Mouse (Mus musculus): ENCODE data around the gene Nktr. TPM values are rescaled to one million over a fixed set of nuclear protein-coding genes. Genes with fewer than 3 reads are reported as not detected.

The Nktr gene
- total RNA-seq (2022) = 10 to 100 TPM; 24.5 to 39.2 (median 29.8) TPM

- DNase-seq (ENCODE audit: low spot score) = peak; percentile 96
These were observed at the start of gene Nktr for GRCm38 (mm10) chr9:121718792-121719318. Gene Nktr, plus strand, starts transcription at chr9:121719169.

GRCm38 (mm10) chr9:121669348-121669791, 49.6 kb upstream of the Nktr start:
- peak; percentile 26 for DNase-seq (ENCODE audit: low spot score)

- DNase-seq (ENCODE audit: low spot score) = peak; percentile 63
These were observed 47.7 kb upstream of the Nktr start for GRCm38 (mm10) chr9:121671300-121671699.

- peak; percentile 59 for DNase-seq (ENCODE audit: low spot score)
These were observed 46.7 kb upstream of the Nktr start for GRCm38 (mm10) chr9:121672311-121672710.

GRCm38 (mm10) chr9:121673716-121674115, 45.3 kb upstream of the Nktr start:
- DNase-seq (ENCODE audit: low spot score) = no peak

GRCm38 (mm10) chr9:121675011-121675410, 44.0 kb upstream of the Nktr start:
- DNase-seq (ENCODE audit: low spot score) = no peak

- DNase-seq (ENCODE audit: low spot score) = no peak
These were observed 43.4 kb upstream of the Nktr start for GRCm38 (mm10) chr9:121675556-121675955.

- DNase-seq (ENCODE audit: low spot score) = no peak
These were observed 41.9 kb upstream of the Nktr start for GRCm38 (mm10) chr9:121677069-121677468.

- DNase-seq (ENCODE audit: low spot score) = no peak
These were observed 41.5 kb upstream of the Nktr start for GRCm38 (mm10) chr9:121677476-121677875.

GRCm38 (mm10) chr9:121679549-121679948, 39.4 kb upstream of the Nktr start:
- peak; percentile 42 for DNase-seq (ENCODE audit: low spot score)

GRCm38 (mm10) chr9:121681191-121681590, 37.8 kb upstream of the Nktr start:
- no peak for DNase-seq (ENCODE audit: low spot score)

GRCm38 (mm10) chr9:121682037-121682680, 36.8 kb upstream of the Nktr start:
- no peak for DNase-seq (ENCODE audit: low spot score)

- no peak for DNase-seq (ENCODE audit: low spot score)
These were observed 34.3 kb upstream of the Nktr start for GRCm38 (mm10) chr9:121684702-121685101.

- DNase-seq (ENCODE audit: low spot score) = no peak
These were observed 28.7 kb upstream of the Nktr start for GRCm38 (mm10) chr9:121690200-121690651.

- DNase-seq (ENCODE audit: low spot score) = no peak
These were observed 28.2 kb upstream of the Nktr start for GRCm38 (mm10) chr9:121690734-121691133.

- no peak for DNase-seq (ENCODE audit: low spot score)
These were observed 24.2 kb upstream of the Nktr start for GRCm38 (mm10) chr9:121694736-121695135.

- no peak for DNase-seq (ENCODE audit: low spot score)
These were observed 22.3 kb upstream of the Nktr start for GRCm38 (mm10) chr9:121696626-121697025.

- DNase-seq (ENCODE audit: low spot score) = peak; percentile 44
These were observed 21.6 kb upstream of the Nktr start for GRCm38 (mm10) chr9:121697150-121698049.

GRCm38 (mm10) chr9:121704261-121704645, 14.7 kb upstream of the Nktr start:
- no peak for DNase-seq (ENCODE audit: low spot score)

GRCm38 (mm10) chr9:121704646-121705625, 14.0 kb upstream of the Nktr start, which contains the start of gene Sec22c:
Gene Sec22c, minus strand, starts transcription at chr9:121705490.
- peak; percentile 94 for DNase-seq (ENCODE audit: low spot score)

- no peak for DNase-seq (ENCODE audit: low spot score)
These were observed 12.8 kb upstream of the Nktr start for GRCm38 (mm10) chr9:121706029-121706675.
